Mouse (Mus musculus) midbrain, embryonic 16.5 days (tissue): ENCODE results near the gene Dnaja3. TPM values are rescaled to one million over a fixed set of nuclear protein-coding genes. Genes with fewer than 3 reads are reported as not detected.

Source experiments
- ATAC-seq: fragments of 200-750 bp; cut with Nextera tagmentation; 2 replicates; pipeline ENCODE4 v1.8.0; 2017; ENCODE audit warnings: moderate TSS enrichment
- H3K27ac ChIP-seq: fragments of 300-500 bp; sonication (generic); 2 replicates; pipeline ENCODE4 v1.5.1; 2014; ENCODE audit warnings: mild to moderate bottlenecking, low read length, mixed read lengths
- H3K27me3 ChIP-seq: fragments of 300-500 bp; sonication (generic); 2 replicates; pipeline ENCODE4 v1.6.1; 2014; ENCODE audit warnings: low read depth, low read length, mixed read lengths; ENCODE audit not compliant: control insufficient read depth, insufficient read depth
- H3K36me3 ChIP-seq: fragments of 300-500 bp; sonication (generic); 2 replicates; pipeline ENCODE4 v1.6.1; 2014; ENCODE audit warnings: mild to moderate bottlenecking, low read length, moderate library complexity, mixed read lengths; ENCODE audit not compliant: control insufficient read depth, insufficient read depth
- H3K4me1 ChIP-seq: fragments of 300-500 bp; sonication (generic); 2 replicates; pipeline ENCODE4 v1.6.1; 2014; ENCODE audit warnings: mild to moderate bottlenecking, low read length, mixed read lengths; ENCODE audit not compliant: control insufficient read depth, insufficient read depth
- H3K4me2 ChIP-seq: fragments of 300-500 bp; sonication (generic); 2 replicates; pipeline ENCODE4 v1.6.1; 2014; ENCODE audit warnings: mild to moderate bottlenecking, low read length, mixed read lengths
- H3K4me3 ChIP-seq: fragments of 300-500 bp; sonication (generic); 2 replicates; pipeline ENCODE4 v1.5.1; 2014; ENCODE audit warnings: low read depth, mild to moderate bottlenecking, low read length, moderate library complexity, mixed read lengths
- H3K9ac ChIP-seq: fragments of 300-500 bp; sonication (generic); 2 replicates; pipeline ENCODE4 v1.6.1; 2014; ENCODE audit warnings: low read depth, low read length, mixed read lengths
- H3K9me3 ChIP-seq: fragments of 300-500 bp; sonication (generic); replicated peaks from 2 replicates; pipeline ENCODE4 v1.6.1; 2014; ENCODE audit warnings: mild to moderate bottlenecking, low read length, mixed read lengths; ENCODE audit not compliant: control insufficient read depth, poor library complexity, severe bottlenecking
- WGBS: fragments of 180-500 bp; shearing (Covaris S2); extraction: QIAGEN DNeasy Blood & Tissue Kit; methylation state at CpG from one replicate; pipeline ENCODE4 v1.1.7; 2014; 5-methylcytosine and 5-hydroxymethylcytosine counted together
- polyA plus RNA-seq: library from polyadenylated mRNA; unstranded; fragments of >200 nt; fragmentation: Nextera tagmentation; extraction: Ambion mirVana; gene quantifications from 2 replicates; pipeline ENCODE4 v1.2.1, GENCODE M21; 2015

Dnaja3 gene
- 69.2 and 70.2 TPM in 2 replicates for polyA plus RNA-seq

- Histone ChIP-seq H3K4me3 (peak within 1 kb of the TSS; percentile 44), H3K27me3 (no peaks in the 10 kb centered on the region), H3K36me3 (no peaks in the 10 kb centered on the region), H3K27ac (no peak within 1 kb of the TSS), H3K9ac (peak within 1 kb of the TSS; percentile 62), H3K9me3 (no peaks in the 10 kb centered on the region), H3K4me2 (peak within 1 kb of the TSS; percentile 77), H3K4me1 (peaks cover 7% of the 10 kb centered on the region)
- ATAC-seq = peak; percentile 89
- under 1% methylated on average over 22 of the region's 22 CpGs for WGBS
These were observed at the start of gene Dnaja3, which contains the start of gene Vasn for GRCm38 (mm10) chr16:4639831-4640237. Gene Dnaja3, plus strand, starts transcription at chr16:4639989. Gene Vasn, plus strand, starts transcription at chr16:4639941.

GRCm38 (mm10) chr16:4590236-4590635 lies 49.6 kb upstream of the Dnaja3 start:
- H3K4me1 ChIP-seq = peaks cover 19% of the 10 kb centered on the region
- H3K27me3 ChIP-seq = no peaks in the 10 kb centered on the region
- H3K4me3 ChIP-seq = no peak overlapping the region
- 96% methylated on average over 9 of the region's 9 CpGs for WGBS
- H3K27ac ChIP-seq = no peak overlapping the region
- H3K4me2 ChIP-seq = no peak overlapping the region
- no peak for ATAC-seq
- H3K9ac ChIP-seq = no peak overlapping the region
- no peaks in the 10 kb centered on the region for H3K9me3 ChIP-seq
- H3K36me3 ChIP-seq = no peaks in the 10 kb centered on the region

GRCm38 (mm10) chr16:4592909-4593875 lies 46.6 kb upstream of the Dnaja3 start:
- no peaks in the 10 kb centered on the region for H3K27me3 ChIP-seq
- H3K4me1 ChIP-seq = peaks cover 41% of the 10 kb centered on the region
- peak overlapping the region; percentile 84 for H3K9ac ChIP-seq
- peak overlapping the region; percentile 68 for H3K4me3 ChIP-seq
- H3K9me3 ChIP-seq = no peaks in the 10 kb centered on the region
- H3K27ac ChIP-seq = peak overlapping the region; percentile 92
- no peaks in the 10 kb centered on the region for H3K36me3 ChIP-seq
- WGBS = 10% methylated on average over 32 of the region's 32 CpGs
- no peak for ATAC-seq
- peak overlapping the region; percentile 92 for H3K4me2 ChIP-seq

GRCm38 (mm10) chr16:4593971-4594813 lies 45.6 kb upstream of the Dnaja3 start, which contains the start of gene Glis2:
Gene Glis2, plus strand, starts transcription at chr16:4594713.
- Histone ChIP-seq H3K27ac (peak within 1 kb of the TSS; percentile 92), H3K36me3 (no peaks in the 10 kb centered on the region), H3K4me2 (peak within 1 kb of the TSS; percentile 92), H3K9ac (peak within 1 kb of the TSS; percentile 84), H3K4me1 (peaks cover 49% of the 10 kb centered on the region), H3K4me3 (peak within 1 kb of the TSS; percentile 68), H3K27me3 (no peaks in the 10 kb centered on the region), H3K9me3 (no peaks in the 10 kb centered on the region)
- WGBS = under 1% methylated on average over 22 of the region's 74 CpGs
- ATAC-seq = peak; percentile 84

GRCm38 (mm10) chr16:4594814-4595526 lies 44.8 kb upstream of the Dnaja3 start:
- H3K4me1 ChIP-seq = peaks cover 49% of the 10 kb centered on the region
- H3K9me3 ChIP-seq = no peaks in the 10 kb centered on the region
- ATAC-seq = peak; percentile 64
- no peaks in the 10 kb centered on the region for H3K27me3 ChIP-seq
- H3K9ac ChIP-seq = peak overlapping the region; percentile 84
- H3K4me2 ChIP-seq = peak overlapping the region; percentile 92
- H3K36me3 ChIP-seq = no peaks in the 10 kb centered on the region
- under 1% methylated on average over 28 of the region's 52 CpGs for WGBS
- H3K4me3 ChIP-seq = peak overlapping the region; percentile 68
- peak overlapping the region; percentile 92 for H3K27ac ChIP-seq

- peak overlapping the region; percentile 92 for H3K27ac ChIP-seq
These were observed 44.2 kb upstream of the Dnaja3 start for GRCm38 (mm10) chr16:4595527-4595963.

GRCm38 (mm10) chr16:4596141-4596728 lies 43.6 kb upstream of the Dnaja3 start:
- Histone ChIP-seq H3K36me3 (no peaks in the 10 kb centered on the region), H3K9ac (peak overlapping the region; percentile 84), H3K4me2 (peak overlapping the region; percentile 92), H3K9me3 (no peaks in the 10 kb centered on the region), H3K27ac (peak overlapping the region; percentile 92), H3K27me3 (no peaks in the 10 kb centered on the region), H3K4me3 (peak overlapping the region; percentile 68), H3K4me1 (peaks cover 49% of the 10 kb centered on the region)
- 5% methylated on average over 3 of the region's 3 CpGs for WGBS
- ATAC-seq = no peak

More at GRCm38 (mm10) chr16:4595527-4595963, 44.2 kb upstream of the Dnaja3 start:
- peak overlapping the region; percentile 68 for H3K4me3 ChIP-seq
- peaks cover 49% of the 10 kb centered on the region for H3K4me1 ChIP-seq
- no peaks in the 10 kb centered on the region for H3K36me3 ChIP-seq
- WGBS = 0% methylated on average over 5 of the region's 5 CpGs
- H3K9me3 ChIP-seq = no peaks in the 10 kb centered on the region
- H3K4me2 ChIP-seq = peak overlapping the region; percentile 92
- H3K27me3 ChIP-seq = no peaks in the 10 kb centered on the region
- peak overlapping the region; percentile 84 for H3K9ac ChIP-seq
- peak; percentile 11 for ATAC-seq

- no peaks in the 10 kb centered on the region for H3K36me3 ChIP-seq
- peak overlapping the region; percentile 92 for H3K4me2 ChIP-seq
- peak overlapping the region; percentile 68; the same call in 1 of the 2 replicates for H3K4me3 ChIP-seq
- H3K9ac ChIP-seq = peak overlapping the region; percentile 18; the same call in 1 of the 2 replicates
- H3K4me1 ChIP-seq = peaks cover 49% of the 10 kb centered on the region
- no peaks in the 10 kb centered on the region for H3K9me3 ChIP-seq
- WGBS = 34% methylated on average over 2 of the region's 2 CpGs
- no peak overlapping the region for H3K27ac ChIP-seq
- no peaks in the 10 kb centered on the region for H3K27me3 ChIP-seq
- ATAC-seq = no peak
These were observed 43.0 kb upstream of the Dnaja3 start for GRCm38 (mm10) chr16:4596836-4597235.
